Mouse (Mus musculus) lung, postnatal 10 days (tissue): ENCODE results near the gene Kctd5.
"Not testable (repeated sequence)": the region's sequence is repeated elsewhere in the genome, so short reads cannot be mapped to it uniquely, and the experiment has no call there.

Experiments
- DNase-seq: peaks from one replicate; pipeline ENCODE4 v3.0.0; 2021

Gene Kctd5

DNA sequence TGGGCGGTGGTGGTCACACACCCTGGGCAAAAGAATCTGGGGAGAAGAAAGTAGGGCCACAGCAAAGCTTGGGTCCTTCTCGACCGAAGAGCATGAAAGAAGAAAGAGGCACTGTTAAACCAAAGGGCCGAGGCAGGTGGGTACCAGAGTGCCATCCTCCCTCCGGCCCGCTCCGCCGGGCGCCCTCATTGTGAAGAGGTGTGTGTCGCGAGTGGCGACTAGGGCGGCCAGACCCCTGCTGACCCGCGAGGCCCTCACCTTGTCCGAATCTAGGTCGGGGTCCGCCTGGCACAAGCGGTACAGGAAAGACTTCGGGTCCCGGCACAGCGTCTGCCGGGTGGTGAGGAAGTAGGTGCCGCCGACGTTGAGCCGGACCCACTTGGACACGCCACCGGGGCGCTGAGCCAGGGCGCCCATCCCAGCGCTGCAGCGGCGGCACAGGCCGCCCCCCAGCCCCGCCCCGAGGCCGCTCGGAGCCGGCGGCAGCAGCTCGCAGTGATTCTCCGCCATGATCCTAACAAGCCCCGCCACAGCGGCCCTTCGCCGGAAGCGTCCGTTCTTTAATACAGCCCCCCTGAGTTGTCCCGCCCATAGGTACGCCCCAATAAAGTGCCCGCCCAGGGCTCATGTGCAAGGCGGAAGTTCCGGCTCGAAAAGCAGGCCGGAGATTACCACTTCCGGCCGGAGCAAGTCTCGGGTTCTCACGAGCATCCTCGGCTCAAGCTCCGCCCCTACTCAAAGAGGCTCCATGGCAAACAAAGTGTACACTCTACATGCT is at the start of gene Kctd5:
Gene Kctd5 (minus strand): TSS at position 567 of the 778 bp plus-strand sequence.
- peak; percentile 96 for DNase-seq

DNA sequence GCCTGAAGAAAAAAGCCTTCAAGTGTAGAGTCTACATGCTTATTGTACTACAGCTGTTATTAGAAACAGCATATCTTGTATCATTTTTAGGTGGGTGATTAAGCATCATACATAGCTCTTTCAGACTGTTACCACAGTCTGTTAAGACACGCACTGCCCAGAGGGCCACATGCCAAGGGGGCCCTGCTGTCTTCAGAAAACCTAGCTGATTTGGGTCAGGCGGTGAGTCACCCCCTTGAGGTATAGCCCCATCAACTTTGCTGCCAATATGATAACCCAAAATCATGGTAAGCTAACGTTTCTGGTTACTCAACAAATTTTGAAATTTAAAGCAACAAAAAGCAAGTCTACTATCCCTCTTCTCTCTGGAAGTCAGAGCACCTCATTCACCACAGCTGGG is 46.2 kb upstream of the Kctd5 start:
- no peak for DNase-seq

DNA sequence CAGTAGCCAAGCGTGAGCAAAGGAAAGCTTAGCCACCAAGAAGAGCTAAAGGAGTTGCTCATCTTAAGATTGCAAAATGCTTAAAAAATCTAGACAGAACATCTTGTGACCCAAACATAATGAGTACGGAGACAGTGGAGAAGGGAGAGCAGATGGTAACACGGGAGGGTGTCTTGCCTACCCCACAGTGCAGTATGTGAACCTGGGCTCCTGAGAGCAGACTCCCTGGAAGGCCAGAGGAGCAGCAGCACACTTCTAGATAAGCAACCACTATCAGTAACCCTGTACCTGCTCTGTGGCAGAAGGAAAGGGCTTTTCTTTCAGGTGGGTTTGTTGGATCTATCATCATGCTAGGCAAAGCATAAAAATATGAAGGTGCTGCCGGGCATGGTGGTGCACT is 39.7 kb upstream of the Kctd5 start:
- no peak for DNase-seq

DNA sequence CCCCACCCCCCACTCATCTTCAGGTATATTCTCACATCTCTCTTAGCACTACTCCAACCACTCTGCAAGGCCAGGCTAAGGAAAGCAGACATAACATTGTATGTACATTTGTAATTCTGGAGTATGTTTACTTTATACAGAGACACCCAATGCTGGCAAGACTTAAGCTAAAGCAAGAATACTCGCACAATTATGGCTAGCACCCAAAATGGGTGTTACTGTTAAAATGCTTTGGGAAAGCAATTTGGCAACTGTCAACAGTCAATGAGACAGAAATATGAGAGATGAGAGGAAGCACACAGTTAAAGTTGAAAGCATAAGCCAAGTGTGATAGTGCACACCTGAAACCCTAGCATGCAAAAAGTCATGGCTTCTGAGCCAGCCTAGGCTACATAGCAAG is 38.0 kb upstream of the Kctd5 start:
- peak; percentile 16 for DNase-seq

DNA sequence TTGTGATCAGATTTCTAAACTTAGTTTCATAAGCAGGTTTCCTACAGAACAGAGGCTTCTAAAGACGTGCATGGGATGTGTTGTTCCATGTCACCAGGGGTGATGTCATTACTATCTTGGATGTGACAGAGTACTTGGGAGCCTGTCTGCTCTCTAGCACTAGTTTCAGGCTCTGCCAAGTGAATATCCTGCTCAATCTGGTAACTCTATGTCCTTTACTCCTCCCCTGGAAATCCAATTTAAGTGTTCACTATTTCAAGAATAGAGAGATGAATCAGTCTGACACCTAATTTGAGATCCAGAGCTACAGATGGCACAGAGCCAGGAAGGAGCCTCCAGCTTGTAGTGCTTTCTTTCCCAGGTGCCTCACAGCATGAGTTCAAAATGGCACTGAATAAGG is 35.6 kb upstream of the Kctd5 start:
- DNase-seq: no peak

DNA sequence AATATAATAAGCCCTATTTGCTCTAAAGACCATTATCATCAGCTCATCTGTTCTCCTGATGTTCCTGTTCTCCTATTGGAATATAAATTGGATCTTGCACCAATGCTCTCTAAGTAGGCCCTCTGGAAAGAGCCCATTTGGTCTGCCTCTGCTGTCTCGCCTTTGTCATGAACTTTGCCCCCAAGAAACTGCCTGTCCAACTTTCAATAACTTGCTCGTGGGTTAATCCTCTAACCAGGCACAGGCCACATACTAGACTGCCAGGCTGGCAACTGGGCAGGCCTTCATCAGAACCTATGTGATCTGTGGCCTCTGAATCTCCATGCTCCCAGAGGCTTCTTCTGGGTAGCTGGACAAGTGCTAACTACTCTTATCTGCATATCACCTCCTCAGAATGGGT is 31.8 kb upstream of the Kctd5 start:
- no peak for DNase-seq

DNA sequence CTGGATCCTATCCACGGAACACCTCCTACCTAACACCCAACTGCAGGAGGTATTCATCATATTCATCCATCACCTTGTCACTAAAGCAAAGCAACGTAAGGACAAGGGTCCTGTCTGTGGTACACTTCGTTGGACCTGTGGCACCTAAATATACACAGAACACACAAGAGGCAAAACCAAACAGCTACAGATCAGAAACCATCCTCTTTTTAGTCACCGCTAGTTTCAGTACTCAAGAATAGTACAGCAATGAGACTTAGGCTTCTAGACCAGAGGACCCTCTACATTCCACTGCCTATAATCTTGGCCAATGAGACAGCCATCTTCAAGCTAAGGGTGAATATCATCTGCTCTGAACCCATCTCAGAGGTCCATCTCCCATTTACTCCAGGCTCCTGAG is 25.1 kb upstream of the Kctd5 start:
- DNase-seq: no peak

DNA sequence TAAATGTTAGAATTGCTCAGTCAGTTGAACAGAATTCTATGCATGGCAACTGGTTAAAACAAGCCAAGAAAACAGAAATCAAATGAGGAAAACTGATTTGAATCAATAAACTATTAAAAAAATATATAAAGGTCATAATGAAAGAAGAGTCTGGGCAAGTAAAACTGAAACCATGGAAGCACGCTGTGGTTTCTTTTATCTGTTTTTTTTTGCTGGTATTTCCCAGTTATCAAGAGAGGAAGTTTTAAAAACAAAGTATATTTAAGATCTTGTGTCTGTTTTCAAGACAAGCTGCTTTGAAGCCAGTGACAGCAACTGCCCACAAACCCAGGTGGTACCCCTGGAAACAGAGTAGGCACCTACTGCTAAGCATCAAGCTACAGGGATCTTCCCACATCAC is 17.3 kb upstream of the Kctd5 start:
- no peak for DNase-seq

DNA sequence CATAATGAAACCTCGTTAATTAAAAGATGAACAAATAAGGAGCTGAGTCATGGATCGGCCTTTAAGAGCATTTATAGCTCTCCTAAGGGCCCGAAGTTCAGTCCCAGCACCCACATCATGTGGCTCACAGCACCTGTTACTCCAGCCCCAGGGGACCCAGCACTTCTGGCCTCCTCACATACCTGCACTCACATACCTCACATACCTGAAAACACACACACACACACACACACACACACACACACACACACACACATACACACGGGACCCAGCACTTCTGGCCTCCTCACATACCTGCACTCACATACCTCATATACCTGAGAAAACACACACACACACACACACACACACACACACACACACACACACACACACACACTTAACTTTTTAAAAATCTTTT is 13.1 kb upstream of the Kctd5 start:
- not testable (repeated sequence) for DNase-seq

DNA sequence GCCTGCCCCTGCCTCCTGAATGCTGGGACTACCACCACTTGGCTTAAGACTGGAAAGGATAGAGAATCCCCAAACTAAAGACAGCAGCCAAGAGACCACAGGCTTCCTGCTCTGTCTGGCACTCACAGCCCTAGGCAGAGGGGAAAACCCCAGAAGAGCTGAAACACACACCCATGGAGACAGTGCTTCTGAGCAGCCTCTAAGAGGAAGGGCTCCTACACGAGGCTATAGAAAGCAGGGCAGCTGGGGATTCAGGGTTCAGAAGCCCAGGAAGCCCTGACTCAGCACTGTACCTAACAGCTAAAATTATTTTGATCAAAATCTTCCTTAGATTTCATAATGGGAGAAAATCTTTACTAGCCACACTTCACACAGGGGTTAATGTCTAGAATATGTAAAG is 11.3 kb upstream of the Kctd5 start:
- no peak for DNase-seq

DNA sequence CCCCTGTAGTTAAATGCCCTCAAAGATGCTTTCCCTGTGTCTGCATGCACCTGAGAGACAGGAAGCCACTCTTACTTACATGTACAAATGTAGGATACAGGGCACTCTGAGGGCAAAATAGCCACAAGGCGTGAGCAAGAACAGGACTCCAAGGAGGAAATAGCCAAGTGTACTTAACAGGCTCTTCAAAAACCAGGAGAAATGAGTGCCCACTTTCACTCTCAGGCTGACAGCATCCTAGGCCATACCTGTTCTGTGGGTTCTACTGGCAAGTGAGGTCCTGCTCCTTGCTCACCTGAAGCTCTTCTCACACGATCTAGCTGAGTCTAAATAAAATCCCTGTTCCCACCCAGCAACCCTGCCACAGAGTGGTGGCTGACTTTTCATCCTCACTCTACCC is 3.8 kb upstream of the Kctd5 start:
- DNase-seq: peak; percentile 22

DNA sequence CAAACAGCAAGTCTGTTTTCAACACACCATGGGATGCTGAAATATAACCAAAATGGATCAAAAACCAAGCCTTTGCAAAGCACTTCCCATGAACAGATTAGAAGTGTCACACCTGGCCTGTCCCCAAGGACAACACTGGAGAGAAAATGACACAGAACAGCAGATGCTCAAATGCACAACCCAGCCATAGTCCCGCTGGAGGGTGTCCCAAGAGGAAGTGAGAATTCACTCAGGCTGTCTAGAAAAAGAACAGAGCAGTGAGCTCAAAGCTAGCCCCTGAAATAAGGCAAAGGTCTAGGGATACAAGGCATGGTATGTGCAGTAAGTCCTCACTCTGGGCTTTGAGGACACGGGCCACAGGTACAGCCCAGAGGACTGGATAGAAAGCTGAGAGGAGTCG is 3.8 kb downstream of the Kctd5 start:
- no peak for DNase-seq

DNA sequence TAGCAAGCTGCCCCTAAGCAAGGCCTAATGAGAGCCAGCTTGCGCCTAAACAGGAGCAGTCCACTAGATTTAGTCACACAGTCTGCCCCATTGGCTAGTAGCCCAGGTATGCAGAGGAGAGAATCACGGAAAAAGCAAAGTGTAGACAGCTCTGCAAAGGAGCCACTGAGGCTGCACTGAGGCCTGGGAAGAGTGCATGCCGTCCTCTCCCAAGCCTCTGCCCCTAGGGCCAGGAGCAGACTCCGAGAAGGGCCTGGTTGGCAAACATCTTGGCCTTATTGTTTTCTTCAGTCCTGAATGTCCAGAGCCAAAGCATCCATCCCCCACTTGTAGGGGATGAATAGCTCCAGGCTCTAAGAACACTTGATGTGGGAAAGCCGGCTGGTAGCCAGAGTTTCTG is 5.0 kb downstream of the Kctd5 start:
- no peak for DNase-seq

DNA sequence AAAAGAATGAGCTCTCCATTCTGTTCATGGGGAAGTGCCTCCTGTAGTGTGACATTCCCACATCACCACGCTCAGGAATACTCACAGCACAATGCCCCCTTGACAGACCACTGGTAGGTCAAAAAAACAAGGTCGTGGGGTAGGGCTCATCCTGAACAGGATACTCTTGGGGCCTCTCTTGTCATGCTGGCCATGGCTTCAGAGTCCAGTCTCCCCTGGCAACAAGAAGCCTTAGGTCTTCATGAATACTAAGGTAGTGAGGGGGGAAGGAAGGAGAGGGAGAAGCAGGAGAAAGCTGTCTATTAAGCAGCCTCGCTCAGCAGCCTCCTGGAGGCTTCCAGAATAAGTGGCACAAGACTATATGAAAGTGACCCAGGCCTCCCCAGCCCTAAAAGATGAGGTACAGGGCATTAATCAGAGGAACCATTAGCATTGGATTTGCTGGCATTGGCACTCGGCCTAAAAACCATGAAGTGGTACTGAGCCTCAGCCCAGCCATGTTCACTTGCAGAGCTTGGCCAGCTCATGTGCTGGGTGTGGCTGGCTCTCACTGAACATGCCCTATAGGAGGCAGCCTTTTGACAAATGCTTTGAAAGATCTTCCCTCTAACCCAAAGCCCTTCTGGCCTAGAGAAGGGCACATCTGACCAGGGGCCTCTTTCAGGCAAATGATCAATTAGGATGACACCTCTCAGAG is 10.7 kb downstream of the Kctd5 start:
- DNase-seq: no peak

DNA sequence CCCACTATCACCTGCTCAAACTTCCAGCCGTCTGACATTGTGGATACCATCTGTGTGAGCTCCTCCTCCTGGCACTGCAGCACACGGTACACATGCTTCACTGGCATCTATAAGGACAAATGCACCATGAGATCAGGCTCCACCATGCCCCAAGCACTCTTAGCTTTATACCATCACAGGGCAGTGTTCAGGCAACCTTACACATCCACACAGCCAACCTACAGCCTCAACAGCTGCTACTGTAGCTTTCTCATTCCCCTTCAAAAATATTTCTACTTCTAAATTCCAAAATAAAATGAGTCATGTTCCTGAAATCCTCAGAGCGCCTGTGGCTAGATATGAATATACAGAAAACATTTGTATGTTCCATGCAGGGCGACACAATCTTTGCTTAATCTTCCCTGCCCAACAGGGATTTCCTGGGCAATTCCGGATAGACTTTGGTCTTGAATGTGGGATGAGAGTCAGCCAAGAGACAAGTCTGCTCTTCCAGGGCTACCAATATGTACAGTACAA is 15.5 kb downstream of the Kctd5 start:
- no peak for DNase-seq

DNA sequence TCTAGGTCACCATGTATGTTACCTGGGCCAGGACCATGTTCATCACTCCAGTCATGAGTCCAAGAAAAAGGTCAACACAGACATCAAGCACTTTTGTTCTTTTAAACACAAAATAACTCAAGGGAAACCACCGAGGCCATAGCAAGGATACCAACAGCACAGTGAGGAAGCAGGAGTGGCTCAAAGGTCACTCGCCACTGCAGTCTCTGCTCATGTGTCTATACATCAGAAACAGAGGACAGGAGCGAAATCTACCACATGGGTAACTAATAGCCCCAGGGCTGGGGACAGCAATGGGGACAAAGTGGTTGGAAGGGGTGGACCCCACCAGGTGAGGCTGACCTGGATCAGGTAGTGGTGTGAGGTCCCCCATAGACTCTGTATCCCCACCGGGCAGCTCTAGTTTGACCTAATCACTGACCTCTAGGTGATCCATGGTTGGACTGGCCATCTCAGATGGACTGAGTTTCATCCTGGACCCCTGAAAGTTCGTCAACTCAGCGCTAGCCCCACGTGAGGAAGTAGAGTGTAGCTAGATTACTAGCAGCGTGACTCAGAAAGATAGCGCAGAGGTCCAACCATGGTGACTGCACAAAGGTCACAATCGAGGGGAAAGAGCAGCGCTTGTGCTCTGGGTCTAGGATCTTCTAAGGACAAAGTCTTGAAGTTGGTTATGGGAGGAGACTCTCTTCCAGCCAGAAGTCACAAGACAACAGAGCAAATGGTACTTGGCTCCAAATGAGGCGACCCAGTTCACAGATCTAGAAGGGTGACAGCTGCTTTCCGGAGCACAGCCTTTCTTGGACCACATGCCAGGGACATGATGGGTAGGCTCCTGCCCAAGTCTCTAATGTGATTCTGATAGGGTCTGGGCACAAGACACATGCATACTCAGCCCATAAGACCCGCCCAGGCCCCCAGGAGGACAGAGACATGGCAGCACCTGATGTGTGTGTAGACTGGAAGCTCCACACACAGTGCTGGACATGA is 16.4 kb downstream of the Kctd5 start:
- peak; percentile 31 for DNase-seq

DNA sequence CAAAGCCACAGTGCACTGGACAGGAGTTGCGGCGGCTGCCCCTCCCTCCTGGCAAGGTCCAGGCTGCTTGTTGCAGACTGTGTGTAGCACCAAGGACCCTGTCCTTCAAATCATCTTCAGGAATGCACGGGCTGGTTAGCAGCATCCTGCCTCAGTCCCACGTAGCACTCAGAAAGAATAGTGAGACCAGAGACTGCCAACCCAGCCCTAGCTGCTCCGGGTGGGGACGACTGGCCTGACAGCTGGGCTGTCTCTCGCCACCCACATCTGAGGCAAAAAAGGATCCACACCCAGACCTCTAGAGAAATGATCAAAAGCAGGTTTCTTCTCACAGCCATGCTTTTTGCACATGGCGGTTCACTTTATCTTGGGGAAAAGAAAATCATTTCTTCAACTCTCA is 24.3 kb downstream of the Kctd5 start:
- no peak for DNase-seq

DNA sequence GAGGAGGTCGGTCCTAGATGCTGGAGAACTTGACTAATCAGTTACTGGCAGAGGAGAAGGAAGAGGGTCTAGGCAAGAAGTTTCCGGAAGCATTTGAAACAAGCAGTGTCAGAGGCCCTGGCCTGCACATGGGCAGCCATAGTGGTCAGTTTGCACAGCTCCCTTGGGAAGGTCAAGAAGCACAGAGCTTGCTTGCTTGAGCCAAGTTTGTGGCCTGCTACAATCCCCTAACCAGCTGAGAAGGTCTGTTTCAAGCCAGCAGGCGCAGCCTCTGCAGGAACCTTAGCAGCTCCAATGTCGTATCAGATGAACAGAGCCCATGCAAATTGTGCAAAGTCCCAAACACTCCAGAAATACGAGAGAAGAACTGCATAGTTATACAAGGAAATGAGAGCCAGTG is 25.2 kb downstream of the Kctd5 start:
- no peak for DNase-seq

DNA sequence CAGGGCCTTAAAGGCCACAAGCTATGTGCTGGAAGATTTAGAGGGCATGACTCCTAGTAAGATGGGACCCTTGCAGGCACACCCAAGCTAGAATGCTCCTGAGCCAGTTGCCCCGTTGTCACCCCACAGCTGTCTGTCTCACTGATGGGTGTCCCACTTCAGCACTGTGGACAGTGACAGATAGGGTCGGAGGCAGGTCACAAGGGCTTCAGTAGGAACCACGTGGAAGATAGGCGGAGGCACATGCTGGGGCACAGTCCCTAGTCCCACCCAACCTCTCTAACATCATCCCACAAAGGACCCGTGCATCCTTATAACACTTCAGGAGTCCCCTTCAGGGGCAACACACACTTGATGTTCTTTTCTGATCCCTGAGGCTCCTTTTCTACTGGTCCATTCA is 27.3 kb downstream of the Kctd5 start:
- no peak for DNase-seq

DNA sequence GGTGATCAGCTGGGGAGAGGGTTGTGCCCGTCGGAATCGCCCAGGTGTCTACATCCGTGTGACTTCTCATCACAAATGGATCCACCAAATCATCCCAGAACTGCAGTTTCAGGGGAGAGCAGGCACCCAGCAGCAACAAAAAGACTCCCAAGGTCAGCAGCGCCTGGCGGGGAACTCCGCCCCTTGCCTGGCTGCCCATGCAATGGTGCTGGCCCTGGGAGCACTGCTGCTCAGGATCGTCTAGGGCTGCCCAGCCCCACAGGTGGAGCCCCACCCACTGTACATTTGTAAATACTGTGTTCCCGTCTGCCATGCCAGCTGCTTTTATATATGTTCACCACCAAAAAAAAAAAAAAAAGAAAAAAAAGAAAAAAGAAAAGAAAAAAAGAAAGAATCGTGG is 27.7 kb downstream of the Kctd5 start:
- no peak for DNase-seq

DNA sequence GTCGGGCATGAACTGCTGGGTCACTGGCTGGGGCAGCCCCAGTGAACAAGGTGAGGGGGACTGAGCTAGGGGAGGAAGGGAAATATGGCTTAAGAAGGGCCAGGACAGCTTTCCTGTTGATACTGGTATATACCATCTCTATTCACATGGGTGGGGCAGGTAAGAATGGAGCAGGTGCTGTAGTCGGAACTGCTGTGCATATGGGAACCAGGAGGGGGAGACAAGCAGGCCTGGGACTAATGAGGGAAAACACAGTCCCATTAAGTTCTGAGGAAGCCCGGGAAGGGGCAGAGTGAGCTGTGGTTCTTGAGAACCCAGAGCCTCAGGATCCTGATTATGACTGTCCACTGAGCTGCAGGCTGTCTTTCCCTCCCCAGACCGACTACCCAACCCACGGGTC is 28.8 kb downstream of the Kctd5 start:
- DNase-seq: no peak

DNA sequence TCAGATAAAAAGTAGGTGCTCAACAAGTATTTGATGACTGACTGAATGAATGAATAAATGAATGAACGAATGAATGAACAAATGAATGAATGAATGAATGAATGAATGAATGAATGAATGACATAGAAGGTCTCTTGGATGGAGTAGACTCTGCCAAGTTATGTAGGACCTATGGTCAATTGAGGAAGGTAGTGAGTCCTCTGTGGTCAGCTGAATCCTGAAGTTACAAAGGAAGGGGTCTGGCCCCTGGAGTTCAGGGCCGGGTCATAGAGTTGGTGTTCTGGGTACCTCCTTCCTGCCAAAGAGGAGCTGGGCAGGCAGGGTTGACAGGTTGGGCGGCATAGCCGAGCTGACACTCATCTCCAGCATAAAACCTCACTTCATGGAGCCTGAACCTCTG is 35.4 kb downstream of the Kctd5 start, which contains the start of gene Prss27:
Gene Prss27 (plus strand): TSS at position 301 of the 400 bp plus-strand sequence.
- no peak for DNase-seq

DNA sequence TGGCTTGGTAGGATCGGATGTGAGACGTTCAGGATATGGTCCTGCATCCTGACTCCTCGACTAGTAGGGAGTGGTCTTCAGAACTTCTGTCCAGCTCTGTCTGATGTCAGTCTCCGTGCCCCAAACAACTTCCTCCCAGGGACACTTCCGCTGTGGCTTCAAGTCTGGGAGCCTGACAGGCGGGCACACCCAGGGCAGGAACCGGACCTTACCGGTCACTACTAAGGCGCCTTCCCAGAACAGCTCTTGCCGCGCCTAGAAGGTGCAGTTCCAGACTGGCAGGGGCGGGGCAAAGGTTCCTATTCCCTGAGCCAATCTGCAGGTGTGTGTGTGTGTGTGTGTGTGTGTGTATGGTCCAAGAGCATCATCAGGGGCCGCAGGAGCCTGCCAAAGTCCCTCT is 35.9 kb downstream of the Kctd5 start:
- no peak for DNase-seq
